Mouse (Mus musculus) forebrain, embryonic 14.5 days (tissue): ENCODE results near the gene Msmb. TPM values are rescaled to one million over a fixed set of nuclear protein-coding genes. Genes with fewer than 3 reads are reported as not detected.
"Not testable (repeated sequence)": the region's sequence is repeated elsewhere in the genome, so short reads cannot be mapped to it uniquely, and the experiment has no call there.

Experiments
- ATAC-seq: fragments of 200-750 bp; cut with Nextera tagmentation; 2 replicates; pipeline ENCODE4 v1.8.0; 2017; ENCODE audit warnings: mild to moderate bottlenecking, moderate library complexity
- DNase-seq: peaks from one replicate; pipeline ENCODE4 v3.0.0-alpha.2; 2015; ENCODE audit warnings: low spot score
- H3K27ac ChIP-seq: fragments of 300-500 bp; sonication (generic); 2 replicates; pipeline ENCODE4 v1.5.1; 2014; ENCODE audit warnings: low read depth, mild to moderate bottlenecking, control low read depth, low read length, moderate library complexity
- H3K27me3 ChIP-seq: fragments of 300-500 bp; sonication (generic); replicated peaks from 2 replicates; pipeline ENCODE4 v1.6.1; 2014; ENCODE audit warnings: low read length, control low read depth, mixed read lengths; ENCODE audit not compliant: control insufficient read depth, insufficient read depth
- H3K36me3 ChIP-seq: fragments of 300-500 bp; sonication (generic); 2 replicates; pipeline ENCODE4 v1.6.1; 2014; ENCODE audit warnings: low read length, control low read depth; ENCODE audit not compliant: control insufficient read depth, insufficient read depth
- H3K4me1 ChIP-seq: fragments of 300-500 bp; sonication (generic); 2 replicates; pipeline ENCODE4 v1.6.1; 2014; ENCODE audit warnings: antibody characterized with exemption, low read length, control low read depth; ENCODE audit not compliant: control insufficient read depth, insufficient read depth
- H3K4me2 ChIP-seq: fragments of 300-500 bp; sonication (generic); 2 replicates; pipeline ENCODE4 v1.6.1; 2014; ENCODE audit warnings: mild to moderate bottlenecking, control low read depth, low read length
- H3K4me3 ChIP-seq: fragments of 300-500 bp; sonication (generic); 2 replicates; pipeline ENCODE4 v1.5.1; 2014; ENCODE audit warnings: low read depth, low read length, control low read depth
- H3K9ac ChIP-seq: fragments of 300-500 bp; sonication (generic); 2 replicates; pipeline ENCODE4 v1.6.1; 2014; ENCODE audit warnings: mild to moderate bottlenecking, low read length, control low read depth, moderate library complexity
- H3K9me3 ChIP-seq: fragments of 300-500 bp; sonication (generic); replicated peaks from 2 replicates; pipeline ENCODE4 v1.6.1; 2016; ENCODE audit warnings: low read length, control low read depth, mixed read lengths; ENCODE audit not compliant: control insufficient read depth
- WGBS: fragments of 180-500 bp; shearing (Covaris S2); extraction: QIAGEN DNeasy Blood & Tissue Kit; methylation state at CpG from one replicate; pipeline ENCODE4 v1.1.7; 2014; 5-methylcytosine and 5-hydroxymethylcytosine counted together
- polyA plus RNA-seq: library from polyadenylated mRNA; unstranded; fragments of >200 nt; fragmentation: Nextera tagmentation; extraction: Ambion mirVana; gene quantifications from 2 replicates; pipeline ENCODE4 v1.2.1, GENCODE M21; 2014

Msmb gene
- polyA plus RNA-seq, 1 experiment from 2014 or later = not detected

DNA sequence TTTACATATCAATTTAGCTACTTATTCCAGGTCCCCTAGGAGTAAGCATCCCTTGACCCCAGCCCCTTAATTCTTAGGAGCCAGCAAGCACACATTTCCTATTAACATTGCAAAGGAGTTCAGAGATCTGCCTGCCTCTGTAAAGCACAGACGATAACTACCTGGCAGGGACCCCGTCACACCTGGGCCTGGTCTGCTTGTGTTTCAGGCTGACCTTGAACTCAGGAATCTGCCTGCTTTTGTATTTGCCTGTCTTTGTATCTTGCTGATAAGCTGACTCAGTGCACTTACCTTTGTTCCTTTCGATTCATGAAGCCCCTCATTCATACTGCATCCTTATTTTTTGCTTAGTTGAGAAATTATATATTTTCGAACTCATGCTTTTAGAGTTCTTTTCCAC is 34.9 kb upstream of the Msmb start:
- peaks cover 10% of the 10 kb centered on the region for H3K36me3 ChIP-seq
- 87% methylated on average over 4 of the region's 4 CpGs for WGBS
- DNase-seq = no peak
- no peak overlapping the region for H3K27ac ChIP-seq
- no peak for ATAC-seq
- no peak overlapping the region for H3K9ac ChIP-seq
- no peak overlapping the region for H3K4me2 ChIP-seq
- no peak overlapping the region for H3K4me3 ChIP-seq
- no peaks in the 10 kb centered on the region for H3K4me1 ChIP-seq
- no peaks in the 10 kb centered on the region for H3K27me3 ChIP-seq
- H3K9me3 ChIP-seq = no peaks in the 10 kb centered on the region

DNA sequence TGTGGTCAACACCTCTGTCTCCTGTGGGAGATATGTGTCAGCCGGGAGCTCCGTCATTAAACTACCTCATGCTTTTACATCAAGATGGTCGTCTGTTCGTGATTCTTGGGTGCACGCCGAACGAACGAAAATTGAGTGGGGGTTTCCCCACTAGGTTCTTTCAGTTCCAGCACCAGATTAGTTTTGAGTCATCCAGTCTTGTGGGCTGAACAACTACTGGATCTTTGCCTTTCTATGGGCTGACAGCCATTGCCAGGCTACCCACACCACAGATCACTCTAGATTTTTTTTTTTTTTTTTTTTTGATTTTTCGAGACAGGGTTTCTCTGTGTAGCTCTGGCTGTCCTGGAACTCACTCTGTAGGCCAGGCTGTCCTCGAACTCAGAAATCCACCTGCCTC is 29.7 kb upstream of the Msmb start:
- not testable (repeated sequence) for H3K36me3 ChIP-seq, H3K4me2 ChIP-seq, H3K4me3 ChIP-seq, H3K4me1 ChIP-seq, H3K9me3 ChIP-seq, ATAC-seq, H3K9ac ChIP-seq, H3K27me3 ChIP-seq, DNase-seq, H3K27ac ChIP-seq
- 95% methylated on average over 10 of the region's 10 CpGs for WGBS

- H3K9ac ChIP-seq = no peak overlapping the region
- H3K27ac ChIP-seq = no peak overlapping the region
- WGBS = 78% methylated on average over 11 of the region's 11 CpGs
- H3K4me1 ChIP-seq = no peaks in the 10 kb centered on the region
- no peaks in the 10 kb centered on the region for H3K9me3 ChIP-seq
- no peak for DNase-seq
- H3K4me2 ChIP-seq = no peak overlapping the region
- H3K27me3 ChIP-seq = no peaks in the 10 kb centered on the region
- H3K4me3 ChIP-seq = no peak overlapping the region
- H3K36me3 ChIP-seq = no peaks in the 10 kb centered on the region
- no peak for ATAC-seq
Observed at GRCm38 (mm10) chr14:32120940-32121919, 20.6 kb upstream of the Msmb start.

DNA sequence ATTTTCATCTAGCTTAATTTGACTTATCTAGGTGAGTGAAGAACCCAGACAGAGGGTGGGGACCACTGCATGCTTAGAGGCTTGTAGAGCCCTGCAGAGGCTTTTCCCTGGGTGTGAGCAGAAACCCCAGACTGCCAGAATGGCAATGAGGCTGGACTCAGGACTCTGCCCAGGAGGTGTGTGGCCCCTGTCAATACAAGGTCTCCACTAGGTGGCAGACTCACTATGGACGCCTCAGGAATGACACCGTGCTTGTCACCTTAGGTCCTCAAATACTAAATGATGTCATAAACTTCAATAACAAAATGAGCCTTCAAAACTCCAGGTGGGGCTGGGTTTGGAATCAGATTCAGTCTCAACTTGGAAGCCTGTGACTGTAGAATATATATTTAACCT is 19.9 kb upstream of the Msmb start:
- Histone ChIP-seq H3K4me3 (no peak overlapping the region), H3K9me3 (no peaks in the 10 kb centered on the region), H3K4me2 (no peak overlapping the region), H3K27me3 (no peaks in the 10 kb centered on the region), H3K4me1 (no peaks in the 10 kb centered on the region), H3K36me3 (no peaks in the 10 kb centered on the region), H3K27ac (no peak overlapping the region), H3K9ac (no peak overlapping the region)
- DNase-seq = peak; percentile 1
- WGBS = 51% methylated on average over 2 of the region's 2 CpGs
- ATAC-seq = no peak

GRCm38 (mm10) chr14:32124261-32124660 is 17.6 kb upstream of the Msmb start:
- 60% methylated on average over 3 of the region's 3 CpGs for WGBS
- H3K36me3 ChIP-seq = no peaks in the 10 kb centered on the region
- DNase-seq = no peak

GRCm38 (mm10) chr14:32125256-32125655 is 16.6 kb upstream of the Msmb start:
- DNase-seq, H3K9ac ChIP-seq, ATAC-seq, H3K4me2 ChIP-seq, H3K9me3 ChIP-seq, H3K27ac ChIP-seq, H3K27me3 ChIP-seq, H3K4me1 ChIP-seq, H3K36me3 ChIP-seq, H3K4me3 ChIP-seq: not testable (repeated sequence)
- 86% methylated on average over 5 of the region's 5 CpGs for WGBS

More at GRCm38 (mm10) chr14:32124261-32124660, 17.6 kb upstream of the Msmb start:
- H3K9me3 ChIP-seq = no peaks in the 10 kb centered on the region
- H3K27me3 ChIP-seq = no peaks in the 10 kb centered on the region
- H3K4me3 ChIP-seq = no peak overlapping the region
- no peak overlapping the region for H3K4me2 ChIP-seq
- no peak overlapping the region for H3K27ac ChIP-seq
- H3K4me1 ChIP-seq = no peaks in the 10 kb centered on the region
- no peak for ATAC-seq
- no peak overlapping the region for H3K9ac ChIP-seq

DNA sequence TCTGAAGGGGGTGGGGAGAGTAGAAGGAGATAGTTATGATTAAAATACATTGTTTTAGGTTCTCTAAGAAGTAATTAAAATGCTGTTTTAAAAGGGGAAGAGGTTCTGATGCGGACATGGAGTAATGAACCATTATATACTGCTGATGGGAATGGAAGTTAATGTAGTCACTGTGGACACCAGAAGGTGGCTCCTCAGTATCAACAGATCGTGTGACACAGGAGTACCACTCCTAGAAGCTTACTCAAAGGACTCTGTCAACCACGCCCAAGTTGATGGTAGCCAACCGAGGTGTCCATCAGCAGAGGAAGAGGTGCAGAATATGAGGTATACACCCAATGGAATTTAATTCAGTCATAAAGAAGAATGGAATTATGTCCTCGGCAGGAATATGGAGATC is 13.4 kb upstream of the Msmb start:
- ATAC-seq = no peak

GRCm38 (mm10) chr14:32131836-32132235 is 10.0 kb upstream of the Msmb start:
- Histone ChIP-seq H3K4me1 (no peaks in the 10 kb centered on the region), H3K9ac (no peak overlapping the region), H3K4me3 (no peak overlapping the region), H3K4me2 (no peak overlapping the region), H3K27me3 (no peaks in the 10 kb centered on the region), H3K36me3 (no peaks in the 10 kb centered on the region), H3K9me3 (no peaks in the 10 kb centered on the region), H3K27ac (no peak overlapping the region)
- no peak for ATAC-seq
- WGBS = 92% methylated on average over 4 of the region's 4 CpGs
- DNase-seq = no peak

More for the DNA sequence above, 13.4 kb upstream of the Msmb start:
- 86% methylated on average over 5 of the region's 5 CpGs for WGBS
- Histone ChIP-seq H3K4me2 (no peak overlapping the region), H3K9ac (no peak overlapping the region), H3K4me1 (no peaks in the 10 kb centered on the region), H3K36me3 (no peaks in the 10 kb centered on the region), H3K27me3 (no peaks in the 10 kb centered on the region), H3K27ac (no peak overlapping the region), H3K4me3 (no peak overlapping the region), H3K9me3 (no peaks in the 10 kb centered on the region)
- DNase-seq = no peak

- no peaks in the 10 kb centered on the region for H3K4me1 ChIP-seq
- no peaks in the 10 kb centered on the region for H3K36me3 ChIP-seq
- no peak overlapping the region for H3K4me2 ChIP-seq
- ATAC-seq (no peak), DNase-seq (no peak)
- H3K4me3 ChIP-seq = no peak overlapping the region
- H3K27ac ChIP-seq = no peak overlapping the region
- H3K9ac ChIP-seq = no peak overlapping the region
- WGBS = 76% methylated on average over 2 of the region's 2 CpGs
- H3K27me3 ChIP-seq = no peaks in the 10 kb centered on the region
- H3K9me3 ChIP-seq = no peaks in the 10 kb centered on the region
Observed at GRCm38 (mm10) chr14:32134293-32134692, 7.5 kb upstream of the Msmb start.
